Mouse (Mus musculus) erythroblast, embryonic 14.5 days (primary cell): ENCODE results near the gene Trp53rkb.

Experiments used
- GATA1 ChIP-seq: IDR thresholded peaks from 2 replicates; pipeline ENCODE4 v1.6.1; 2012; ENCODE audit warnings: low read length, inconsistent platforms, mixed read lengths
- TAL1 ChIP-seq: IDR thresholded peaks from 3 replicates; pipeline ENCODE4 v1.6.1; 2012; ENCODE audit warnings: low read length, inconsistent platforms, mixed read lengths

- no peak for TF ChIP-seq GATA1
- no peak for TF ChIP-seq TAL1
Measured at GRCm38 (mm10) chr2:166834796-166835195, 42.5 kb downstream of the Trp53rkb start.
